Mouse (Mus musculus) small intestine, adult 2 months (tissue): ENCODE data around the gene Pnkp. TPM values are rescaled to one million over a fixed set of nuclear protein-coding genes. Genes with fewer than 3 reads are reported as not detected.
A peak's percentile ranks its signal among the peaks of the same experiment; 100 is the strongest.

Experiments
- H3K27ac ChIP-seq: fragments of 200-500 bp; 2 replicates; pipeline ENCODE4 v1.5.1; 2012; ENCODE audit warnings: low read depth, low read length, control low read depth, inconsistent platforms; ENCODE audit not compliant: insufficient read depth
- H3K27me3 ChIP-seq: fragments of 200-500 bp; 2 replicates; pipeline ENCODE4 v1.6.1; 2012; ENCODE audit warnings: mild to moderate bottlenecking, moderate library complexity, low read length, inconsistent platforms; ENCODE audit not compliant: control insufficient read depth, insufficient read depth
- H3K36me3 ChIP-seq: fragments of 200-500 bp; 2 replicates; pipeline ENCODE4 v1.6.1; 2012; ENCODE audit warnings: mild to moderate bottlenecking, low read length, control low read depth, inconsistent platforms; ENCODE audit not compliant: control insufficient read depth, insufficient read depth
- H3K4me1 ChIP-seq: fragments of 200-500 bp; 2 replicates; pipeline ENCODE4 v1.6.1; 2012; ENCODE audit warnings: low read length, inconsistent platforms, mixed read lengths; ENCODE audit not compliant: control insufficient read depth, insufficient read depth, insufficient read length
- H3K4me3 ChIP-seq: fragments of 200-500 bp; 2 replicates; pipeline ENCODE4 v1.5.1; 2012; ENCODE audit warnings: low read depth, mild to moderate bottlenecking, control low read depth, inconsistent platforms, low read length, moderate library complexity
- CTCF ChIP-seq: fragments of 200-500 bp; IDR thresholded peaks from 2 replicates; pipeline ENCODE4 v1.5.1; 2012; ENCODE audit warnings: low read depth, mild to moderate bottlenecking, control low read depth, inconsistent platforms, low read length, moderate library complexity, mixed read lengths; ENCODE audit not compliant: insufficient replicate concordance, insufficient read length; ENCODE audit errors: extremely low read depth
- POLR2A ChIP-seq: fragments of 200-500 bp; IDR thresholded peaks from 2 replicates; pipeline ENCODE4 v1.6.1; 2012; ENCODE audit warnings: low read depth, mild to moderate bottlenecking, control low read depth, inconsistent platforms, low read length, moderate library complexity
- WGBS: fragments of 180-500 bp; shearing (Covaris S2); methylation state at CpG from one replicate; pipeline ENCODE4 v1.1.7; 2018; 5-methylcytosine and 5-hydroxymethylcytosine counted together
- polyA plus RNA-seq: library from polyadenylated mRNA; depleted of rRNA; stranded (reverse); fragments of >200 nt; gene quantifications from 2 replicates; pipeline ENCODE4 v1.2.3, GENCODE M21; 2012

Pnkp gene
- polyA plus RNA-seq, 1 experiment = 84.2 TPM

- no peak overlapping the region for H3K4me3 ChIP-seq
- peaks cover 11% of the 10 kb centered on the region for H3K4me1 ChIP-seq
- no peaks in the 10 kb centered on the region for H3K27me3 ChIP-seq
- TF ChIP-seq POLR2A (no peak), CTCF (no peak)
- H3K36me3 ChIP-seq = peaks cover 27% of the 10 kb centered on the region
- no peak overlapping the region for H3K27ac ChIP-seq
- WGBS = 83% methylated on average over 13 of the region's 13 CpGs
Measured at GRCm38 (mm10) chr7:44888256-44889105, 31.5 kb downstream of the Pnkp start.

GRCm38 (mm10) chr7:44890180-44890579 lies 33.2 kb downstream of the Pnkp start:
- Histone ChIP-seq H3K27me3 (no peaks in the 10 kb centered on the region), H3K4me1 (peaks cover 12% of the 10 kb centered on the region), H3K36me3 (peaks cover 15% of the 10 kb centered on the region), H3K27ac (no peak overlapping the region), H3K4me3 (peak overlapping the region; percentile 17; the same call in 1 of the 2 replicates)
- TF ChIP-seq CTCF = no peak
- TF ChIP-seq POLR2A = no peak
- WGBS = 36% methylated on average over 7 of the region's 7 CpGs

- TF ChIP-seq CTCF (no peak), POLR2A (no peak)
- WGBS = 22% methylated on average over 4 of the region's 4 CpGs
- peak overlapping the region; percentile 89; the same call in 1 of the 2 replicates for H3K4me3 ChIP-seq
- H3K27me3 ChIP-seq = no peaks in the 10 kb centered on the region
- H3K4me1 ChIP-seq = peaks cover 15% of the 10 kb centered on the region
- H3K27ac ChIP-seq = no peak overlapping the region; the same call in 1 of the 2 replicates
- peaks cover 11% of the 10 kb centered on the region for H3K36me3 ChIP-seq
Measured at GRCm38 (mm10) chr7:44890737-44891136, 33.8 kb downstream of the Pnkp start.

GRCm38 (mm10) chr7:44891611-44892010 lies 34.7 kb downstream of the Pnkp start:
- Histone ChIP-seq H3K4me3 (peak overlapping the region; percentile 89), H3K36me3 (peaks cover 9% of the 10 kb centered on the region), H3K27ac (peak overlapping the region; percentile 33), H3K27me3 (no peaks in the 10 kb centered on the region), H3K4me1 (peaks cover 17% of the 10 kb centered on the region)
- no peak for TF ChIP-seq POLR2A
- TF ChIP-seq CTCF = no peak
- 12% methylated on average over 6 of the region's 6 CpGs for WGBS

GRCm38 (mm10) chr7:44892276-44892921 lies 35.5 kb downstream of the Pnkp start, which contains the start of gene Med25:
Gene Med25, minus strand, starts transcription at chr7:44892712.
- Histone ChIP-seq H3K4me3 (peak within 1 kb of the TSS; percentile 89), H3K4me1 (peaks cover 19% of the 10 kb centered on the region), H3K36me3 (peaks cover 9% of the 10 kb centered on the region), H3K27ac (peak within 1 kb of the TSS; percentile 89), H3K27me3 (no peaks in the 10 kb centered on the region)
- under 1% methylated on average over 56 of the region's 56 CpGs for WGBS
- peak; percentile 74 for TF ChIP-seq POLR2A
- TF ChIP-seq CTCF = no peak

- 24% methylated on average over 8 of the region's 8 CpGs for WGBS
- Histone ChIP-seq H3K36me3 (peaks cover 9% of the 10 kb centered on the region), H3K27ac (peak overlapping the region; percentile 19; the same call in 1 of the 2 replicates), H3K4me3 (no peak overlapping the region), H3K27me3 (no peaks in the 10 kb centered on the region), H3K4me1 (peaks cover 19% of the 10 kb centered on the region)
- TF ChIP-seq CTCF (no peak), POLR2A (no peak)
Measured at GRCm38 (mm10) chr7:44893197-44893596, 36.3 kb downstream of the Pnkp start.

GRCm38 (mm10) chr7:44894175-44894574 lies 37.2 kb downstream of the Pnkp start:
- H3K27ac ChIP-seq = no peak overlapping the region
- no peak for TF ChIP-seq POLR2A
- no peak for TF ChIP-seq CTCF
- H3K36me3 ChIP-seq = peaks cover 3% of the 10 kb centered on the region
- H3K4me3 ChIP-seq = no peak overlapping the region
- H3K4me1 ChIP-seq = peaks cover 27% of the 10 kb centered on the region
- H3K27me3 ChIP-seq = no peaks in the 10 kb centered on the region
- WGBS = 85% methylated on average over 3 of the region's 3 CpGs
